9 mouse cellular contexts compared by ENCODE assay signal in genomic region chr4:36950021-36950751, GRCm38 (mm10). TPM values are rescaled to one million over a fixed set of nuclear protein-coding genes. Genes with fewer than 3 reads are reported as not detected.
DNase-seq lines count a peak whose midpoint lies in the region; ATAC-seq and TF ChIP-seq lines count a peak whose summit lies in the region.
"Had no signal": no experiment of that assay in that cellular context is flagged by ENCODE, and none has a peak within 500 bp of the region (broad histone marks: within the 10 kb centered on the region; RNA-seq: fewer than 3 reads in every experiment).

No protein-coding gene starts in this region.

- no peaks in the 10 kb centered on the region for H3K9me3 ChIP-seq in heart, embryonic 11.5 days (replicated peaks; ENCODE audit: control insufficient read depth, low read length)
- H3K9me3 ChIP-seq in forebrain, embryonic 14.5 days (replicated peaks; ENCODE audit: control insufficient read depth, low read length), result no peaks in the 10 kb centered on the region
- H3K9me3 ChIP-seq in hindbrain, postnatal 0 days (ENCODE audit: low read length), result no peaks in the 10 kb centered on the region
- H3K9me3 ChIP-seq in midbrain, postnatal 0 days (ENCODE audit: low read length), result no peaks in the 10 kb centered on the region

- H3K4me1 ChIP-seq in heart, embryonic 11.5 days (ENCODE audit: control insufficient read depth, insufficient read depth, low read length), result no peaks in the 10 kb centered on the region; the same call in 1 of the 2 replicates
- peaks cover 11% of the 10 kb centered on the region; the same call in 1 of the 2 replicates for H3K4me1 ChIP-seq in forebrain, embryonic 14.5 days (ENCODE audit: control insufficient read depth, insufficient read depth, low read length)
- 0 out of 2 replicates have a peak, but pooled peaks cover 3% of the 10 kb centered on the region for H3K4me1 ChIP-seq in hindbrain, postnatal 0 days (ENCODE audit: insufficient read depth, low read length)
- peaks cover 3% of the 10 kb centered on the region; the same call in 1 of the 2 replicates for H3K4me1 ChIP-seq in midbrain, postnatal 0 days (ENCODE audit: insufficient read depth, low read length)

- peak; percentile 82 for ATAC-seq in heart, embryonic 11.5 days (replicated peaks; ENCODE audit: insufficient number of reproducible peaks, low FRiP score, low TSS enrichment)
- peak; percentile 92 for ATAC-seq in forebrain, embryonic 14.5 days
- ATAC-seq in hindbrain, postnatal 0 days, result peak; percentile 93
- ATAC-seq in midbrain, postnatal 0 days (ENCODE audit: low FRiP score), result peak; percentile 89

- no peaks in the 10 kb centered on the region for H3K36me3 ChIP-seq in heart, embryonic 11.5 days (ENCODE audit: control insufficient read depth, insufficient read depth, low read length)
- no peaks in the 10 kb centered on the region for H3K36me3 ChIP-seq in forebrain, embryonic 14.5 days (ENCODE audit: control insufficient read depth, insufficient read depth, low read length)
- H3K36me3 ChIP-seq in hindbrain, postnatal 0 days (ENCODE audit: insufficient read depth, low read length), result no peaks in the 10 kb centered on the region
- no peaks in the 10 kb centered on the region for H3K36me3 ChIP-seq in midbrain, postnatal 0 days (ENCODE audit: insufficient read depth, low read length)

- H3K27me3 ChIP-seq in heart, embryonic 11.5 days (ENCODE audit: control insufficient read depth, insufficient read depth, low read length), result peaks cover 43% of the 10 kb centered on the region
- peaks cover 33% of the 10 kb centered on the region for H3K27me3 ChIP-seq in forebrain, embryonic 14.5 days (replicated peaks; ENCODE audit: control insufficient read depth, insufficient read depth, low read length)
- H3K27me3 ChIP-seq in hindbrain, postnatal 0 days (ENCODE audit: insufficient read depth, low read length), result no peaks in the 10 kb centered on the region
- 0 out of 2 replicates have a peak, but pooled peaks cover 6% of the 10 kb centered on the region for H3K27me3 ChIP-seq in midbrain, postnatal 0 days (ENCODE audit: insufficient read depth, low read length)

- peak overlapping the region; percentile 99 for H3K4me2 ChIP-seq in heart, embryonic 11.5 days
- H3K4me2 ChIP-seq in forebrain, embryonic 14.5 days (ENCODE audit: low read length), result peak overlapping the region; percentile 91
- H3K4me2 ChIP-seq in hindbrain, postnatal 0 days (ENCODE audit: low read depth, low read length), result peak overlapping the region; percentile 91
- peak overlapping the region; percentile 87 for H3K4me2 ChIP-seq in midbrain, postnatal 0 days (ENCODE audit: low read depth, low read length, poor library complexity, severe bottlenecking)

- H3K4me3 ChIP-seq in heart, embryonic 11.5 days (ENCODE audit: low read depth, low read length), result peak overlapping the region; percentile 63
- H3K4me3 ChIP-seq in forebrain, embryonic 14.5 days (ENCODE audit: low read depth, low read length), result peak overlapping the region; percentile 61
- H3K4me3 ChIP-seq in hindbrain, postnatal 0 days (ENCODE audit: low read length), result peak overlapping the region; percentile 64
- H3K4me3 ChIP-seq in midbrain, postnatal 0 days (ENCODE audit: low read depth, low read length), result peak overlapping the region; percentile 72
- H3K4me3 ChIP-seq: myocyte had no signal

- no peak overlapping the region for H3K27ac ChIP-seq in heart, embryonic 11.5 days (ENCODE audit: low read depth, low read length)
- H3K27ac ChIP-seq in forebrain, embryonic 14.5 days (ENCODE audit: low read depth, low read length), result no peak overlapping the region
- peak overlapping the region; percentile 64; the same call in 1 of the 2 replicates for H3K27ac ChIP-seq in hindbrain, postnatal 0 days
- peak overlapping the region; percentile 63 for H3K27ac ChIP-seq in midbrain, postnatal 0 days (ENCODE audit: low read depth, low read length)

- TF ChIP-seq CTCF in hindbrain, postnatal 0 days (IDR thresholded peaks at IDR 0.05; ENCODE audit: low read depth), result peak; percentile 74
- peak; percentile 87 for TF ChIP-seq CTCF in midbrain, postnatal 0 days (IDR thresholded peaks at IDR 0.05)

- DNase-seq in heart, adult 8-10 months (ENCODE audit: low spot score), result no peak
- DNase-seq in adrenal gland, postnatal 14 days, result peak; percentile 63
- peak; percentile 87 for DNase-seq in forebrain, embryonic 14.5 days (ENCODE audit: low spot score)
- DNase-seq in hindbrain, postnatal 0 days (ENCODE audit: low spot score), result peak; percentile 92
- DNase-seq in left cerebral cortex, postnatal 4 days, result peak; percentile 82
- DNase-seq in midbrain, postnatal 0 days (ENCODE audit: low spot score), result peak; percentile 84
- peak; percentile 47 for DNase-seq in thymus, postnatal 4 days

- intact Hi-C loops in left cerebral cortex, postnatal 4 days (cut with DNase I), result no loop called here

- H3K9ac ChIP-seq in heart, embryonic 11.5 days (ENCODE audit: low read depth, low read length), result no peak overlapping the region
- H3K9ac ChIP-seq in forebrain, embryonic 14.5 days (ENCODE audit: low read length), result peak overlapping the region; percentile 65
- H3K9ac ChIP-seq in hindbrain, postnatal 0 days (replicated peaks; ENCODE audit: low read length), result peak overlapping the region; percentile 61
- H3K9ac ChIP-seq in midbrain, postnatal 0 days (replicated peaks; ENCODE audit: low read length, poor library complexity, severe bottlenecking), result peak overlapping the region; percentile 71

- under 1% methylated on average over 29 of the region's 43 CpGs for WGBS in heart, embryonic 11.5 days (ENCODE audit: insufficient replicate concordance)
- WGBS in forebrain, embryonic 14.5 days, result under 1% methylated on average over 42 of the region's 43 CpGs
- WGBS in hindbrain, postnatal 0 days, result 1% methylated on average over 42 of the region's 43 CpGs
- 1% methylated on average over 43 of the region's 43 CpGs for WGBS in midbrain, postnatal 0 days

RNA-seq across cellular contexts. Expression of gene Lingo2, which starts 1.4 kb away (rescaled TPM):
- polyA plus RNA-seq in heart, embryonic 11.5 days (2014; fragmentation: Nextera tagmentation; extraction: Ambion mirVana), result 0.30 and 1.3 TPM in 2 replicates
- total RNA-seq in heart, adult 8-10 months (2022), result not detected
- 0.71 TPM in 1 of 2 replicates, not detected in the other for total RNA-seq in adrenal gland, postnatal 14 days (2021)
- 17.8 and 22.8 TPM in 2 replicates for polyA plus RNA-seq in forebrain, embryonic 14.5 days (2014; fragmentation: Nextera tagmentation; extraction: Ambion mirVana)
- total RNA-seq in hindbrain, postnatal 0 days (2014; rRNA removed), result 38.4 and 43.6 TPM in 2 replicates
- polyA plus RNA-seq in hindbrain, postnatal 0 days (2015; fragmentation: Nextera tagmentation; extraction: Ambion mirVana), result 42.8 and 44.5 TPM in 2 replicates
- 10 to 100 TPM; 66.0 to 68.2 TPM for total RNA-seq in left cerebral cortex, postnatal 4 days (2021)
- total RNA-seq in midbrain, postnatal 0 days (2014; rRNA removed), result 51.6 and 59.8 TPM in 2 replicates
- polyA plus RNA-seq in midbrain, postnatal 0 days (2015; fragmentation: Nextera tagmentation; extraction: Ambion mirVana), result 51.7 and 59.7 TPM in 2 replicates

Comparison
In these comparisons a context has a peak if more than half of its experiments do, and no peak if none do; other contexts are left out.
1. H3K27ac ChIP-seq: peak in hindbrain, postnatal 0 days (single experiment) and midbrain, postnatal 0 days (single experiment); none in heart, embryonic 11.5 days (single experiment) and forebrain, embryonic 14.5 days (single experiment).
2. RNA of gene Lingo2, which starts 1.4 kb away (total RNA-seq): 66.0 to 68.2 TPM in left cerebral cortex, postnatal 4 days, 51.6 to 59.8 TPM in midbrain, postnatal 0 days and 38.4 to 43.6 TPM in hindbrain, postnatal 0 days; 0.71 TPM in adrenal gland, postnatal 14 days and not detected in heart, adult 8-10 months; every median in the first group is over 10 times any median in the second.
3. Peak in every context shown above with its lines, with median percentiles within 50 percentile points of each other: ATAC-seq, H3K4me2 ChIP-seq and H3K4me3 ChIP-seq.